Mouse (Mus musculus) urinary bladder, postnatal 14 days (tissue): ENCODE data around the gene Srxn1.

ENCODE experiments used
- DNase-seq: peaks from one replicate; pipeline ENCODE4 v3.0.0; 2021; ENCODE audit warnings: low spot score

Srxn1 gene

DNA sequence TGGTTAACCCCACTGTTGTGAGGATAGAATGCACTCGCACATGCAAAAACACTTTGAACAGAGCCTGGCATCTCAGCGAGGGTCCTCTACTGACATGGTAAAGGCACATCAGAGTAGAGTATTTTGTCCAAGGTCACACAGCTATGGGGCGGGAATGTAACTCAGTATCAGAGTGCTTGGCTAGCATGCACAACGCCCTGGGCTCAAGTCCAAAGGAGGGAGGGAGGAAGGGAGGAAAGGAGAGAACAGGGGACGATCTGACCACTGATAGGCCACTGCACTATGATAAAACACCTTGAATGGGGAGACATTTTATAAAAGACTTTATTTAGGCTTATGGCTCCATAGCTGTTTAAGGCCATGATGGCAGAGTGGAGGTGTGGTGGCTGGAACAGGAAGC, 15.7 kb upstream of the Srxn1 start:
- no peak for DNase-seq

DNA sequence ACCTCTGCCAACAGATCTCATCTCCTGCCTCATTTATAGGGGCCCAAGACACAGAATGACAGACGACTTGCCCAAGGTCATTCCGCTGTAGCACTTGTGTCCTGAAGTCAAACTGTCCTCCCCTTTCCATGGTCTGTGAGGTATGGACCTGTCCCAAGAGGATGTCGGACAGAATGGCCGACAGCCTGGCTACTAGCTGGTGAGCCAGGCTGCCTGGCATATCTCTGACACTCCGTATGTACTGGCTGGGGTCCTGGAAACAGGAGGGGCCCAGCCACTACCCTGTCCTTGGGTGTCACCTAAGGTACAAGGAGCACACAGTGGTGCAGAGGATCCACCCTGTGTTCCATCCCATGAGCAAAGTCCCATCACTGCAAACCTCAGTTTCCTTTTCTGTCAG, 14.8 kb upstream of the Srxn1 start:
- no peak for DNase-seq

DNA sequence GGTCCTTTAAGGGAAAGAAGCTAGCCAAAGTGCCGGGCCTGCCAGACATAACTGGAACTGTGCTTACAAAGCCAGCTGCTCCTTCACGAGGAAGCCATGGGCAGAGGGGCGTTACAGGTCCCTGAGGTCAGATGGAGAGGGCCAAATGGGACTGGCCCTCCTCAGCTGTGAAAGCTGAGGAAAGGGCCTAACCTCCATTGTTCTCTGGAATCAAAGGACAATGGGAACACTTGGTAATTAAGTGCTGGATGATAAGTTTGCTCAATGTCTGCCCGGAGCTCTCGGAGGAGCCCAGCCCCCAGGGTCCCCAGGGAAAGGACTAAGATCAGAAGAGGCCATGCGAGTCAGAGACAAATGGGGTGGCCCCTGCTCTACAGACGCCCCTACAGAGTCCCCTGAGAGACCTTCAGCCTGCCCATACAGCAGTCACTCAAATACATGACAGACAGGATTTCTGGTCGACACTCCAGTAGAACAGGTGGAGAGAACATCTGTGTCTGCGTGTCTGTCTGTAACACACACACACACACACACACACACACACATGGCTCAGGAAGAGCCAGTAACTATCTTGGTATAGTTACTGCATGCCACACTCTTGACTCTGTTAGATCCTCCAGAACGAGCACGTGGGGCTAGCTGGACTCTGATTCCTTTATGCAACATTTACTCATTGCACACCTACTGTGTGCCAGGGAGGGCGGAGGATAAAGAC, 13.8 kb upstream of the Srxn1 start:
- DNase-seq = no peak

DNA sequence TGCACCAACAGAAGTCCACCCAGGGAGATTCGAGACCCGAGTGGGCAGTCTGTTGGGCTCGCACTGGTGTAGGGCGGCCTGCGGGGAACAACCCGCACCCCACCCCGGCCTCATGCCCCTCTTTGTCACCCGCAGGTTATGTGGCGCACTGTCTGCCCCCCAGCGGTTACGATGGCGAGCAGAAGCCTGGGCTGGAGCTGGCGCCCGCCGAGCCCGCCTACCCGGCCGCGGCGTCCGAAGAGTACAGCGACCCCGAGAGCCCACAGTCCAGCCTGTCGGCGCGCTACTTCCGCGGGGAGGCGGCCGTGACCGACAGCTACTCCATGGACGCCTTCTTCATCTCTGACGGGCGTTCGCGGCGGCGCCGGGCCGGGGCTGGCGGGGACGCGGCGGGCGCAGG, 12.4 kb upstream of the Srxn1 start:
- DNase-seq = no peak

DNA sequence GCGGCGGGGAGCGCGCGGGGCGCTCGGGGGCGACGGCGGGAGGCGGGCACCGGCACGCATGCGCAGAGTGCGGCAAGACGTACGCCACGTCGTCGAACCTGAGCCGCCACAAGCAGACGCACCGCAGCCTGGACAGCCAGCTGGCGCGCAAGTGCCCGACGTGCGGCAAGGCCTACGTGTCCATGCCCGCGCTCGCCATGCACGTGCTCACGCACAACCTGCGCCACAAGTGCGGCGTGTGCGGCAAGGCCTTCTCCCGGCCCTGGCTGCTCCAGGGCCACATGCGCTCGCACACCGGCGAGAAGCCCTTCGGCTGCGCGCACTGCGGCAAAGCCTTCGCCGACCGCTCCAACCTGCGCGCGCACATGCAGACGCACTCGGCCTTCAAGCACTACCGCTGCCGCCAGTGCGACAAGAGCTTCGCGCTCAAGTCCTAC, 11.9 kb upstream of the Srxn1 start:
- no peak for DNase-seq

DNA sequence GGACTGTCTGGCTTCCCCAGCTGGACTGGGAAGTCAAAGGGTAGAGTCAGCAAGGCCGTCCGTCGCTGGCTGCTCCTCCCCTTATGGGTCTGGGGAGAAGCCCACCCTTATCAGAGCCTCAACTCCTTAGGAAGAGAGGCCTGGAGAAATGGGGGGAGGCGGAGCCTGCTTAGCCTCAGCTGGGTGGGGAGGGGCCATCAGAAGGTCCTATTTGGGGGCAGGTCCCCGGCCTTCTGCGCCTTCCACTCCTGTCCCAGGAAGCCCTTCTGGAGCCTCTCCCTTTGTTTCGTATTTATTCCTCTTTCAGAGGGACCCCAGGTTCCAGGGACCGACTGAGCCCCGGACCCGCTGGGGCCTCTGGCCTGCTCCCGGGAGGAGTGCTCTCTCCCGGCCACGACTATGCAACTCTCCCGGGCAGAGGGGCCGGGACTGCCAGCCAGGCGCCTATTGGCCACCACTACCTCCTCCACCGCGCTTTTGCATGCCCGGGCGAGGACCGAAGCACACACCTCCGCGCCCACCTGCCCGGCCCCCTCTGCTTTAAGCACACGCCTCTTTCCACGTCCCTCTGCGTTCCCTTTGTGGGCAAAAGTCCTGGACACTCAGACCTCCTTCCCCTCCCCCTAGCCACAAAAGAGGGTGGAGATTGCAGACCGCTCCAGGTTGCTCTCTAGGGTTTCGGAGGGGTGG, 10.3 kb upstream of the Srxn1 start:
- no peak for DNase-seq

DNA sequence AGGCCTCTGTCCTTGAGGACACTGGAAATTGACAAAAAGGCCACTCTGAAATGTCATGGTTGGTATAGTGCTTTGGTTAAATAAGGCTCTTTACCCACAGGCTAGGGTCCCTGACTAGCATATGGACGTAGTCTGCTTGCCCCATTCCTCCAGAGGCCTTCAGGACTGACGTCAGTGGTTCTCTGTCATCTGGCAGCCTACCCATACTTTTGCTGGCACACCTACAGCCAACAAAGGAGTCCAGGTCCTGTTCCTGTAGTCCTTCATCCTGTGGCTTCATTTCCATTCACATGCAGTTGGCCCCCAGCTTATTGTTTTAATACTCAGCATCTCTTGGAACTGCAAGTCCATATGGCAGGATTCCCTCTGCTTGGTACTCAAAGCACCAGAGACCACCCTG, 8.4 kb upstream of the Srxn1 start:
- no peak for DNase-seq

DNA sequence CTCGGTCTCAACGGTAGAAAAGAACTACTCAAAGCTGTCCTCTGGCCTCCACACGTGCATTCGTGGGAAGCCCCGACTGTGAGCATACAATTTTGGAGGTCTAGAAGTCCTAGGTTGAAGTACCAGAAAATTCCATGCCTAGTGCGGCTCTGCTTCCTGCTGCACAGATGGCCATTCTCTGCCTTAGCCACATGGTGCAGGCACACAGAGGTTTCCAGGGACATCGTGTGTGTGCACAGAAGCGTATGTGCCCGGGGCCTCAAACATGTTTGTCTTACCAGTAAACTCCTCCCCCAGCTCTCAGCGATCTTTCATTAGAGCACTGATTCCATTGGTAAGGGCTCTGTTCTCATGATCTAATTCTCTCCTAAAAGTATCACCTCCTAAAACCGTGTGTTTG, 7.4 kb upstream of the Srxn1 start:
- DNase-seq = no peak

DNA sequence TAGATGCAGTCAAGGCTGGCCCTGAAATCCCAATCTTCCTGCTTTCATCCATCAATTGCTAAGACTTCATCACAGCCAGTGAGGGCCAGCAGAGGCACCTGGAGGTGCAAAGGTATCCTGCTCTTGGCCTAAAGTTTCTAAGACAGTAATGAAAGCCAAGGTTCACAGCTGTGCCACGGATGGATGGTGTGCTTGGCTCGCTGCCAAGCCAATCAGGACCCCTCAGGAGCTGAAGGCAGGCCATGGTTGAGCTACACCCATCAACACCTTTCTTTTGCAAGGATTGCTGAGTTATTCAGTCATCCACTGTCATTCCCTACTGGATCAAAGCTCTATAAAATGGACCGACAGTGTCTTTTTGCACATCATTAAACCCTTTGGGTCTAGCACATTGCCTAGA, 5.8 kb upstream of the Srxn1 start:
- DNase-seq = no peak

DNA sequence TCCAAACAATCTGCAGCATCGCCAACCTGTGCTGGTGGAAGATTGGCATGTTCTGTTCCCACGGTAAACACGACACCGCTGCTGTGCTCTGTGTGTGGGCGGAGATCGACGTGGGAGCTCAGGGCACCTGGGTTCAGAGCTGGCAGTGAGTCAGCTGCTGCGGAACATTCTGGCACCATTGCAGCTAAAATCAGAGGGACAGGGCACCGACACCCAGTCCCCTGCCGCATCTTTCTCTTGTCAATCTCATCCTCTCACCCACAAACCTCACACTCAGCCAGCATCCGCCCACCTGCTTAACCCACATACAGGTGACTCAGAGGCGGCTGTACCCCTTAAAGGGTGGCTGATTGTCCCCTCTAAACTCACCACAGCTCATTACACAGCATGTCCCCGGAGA, 3.6 kb upstream of the Srxn1 start:
- DNase-seq = no peak

DNA sequence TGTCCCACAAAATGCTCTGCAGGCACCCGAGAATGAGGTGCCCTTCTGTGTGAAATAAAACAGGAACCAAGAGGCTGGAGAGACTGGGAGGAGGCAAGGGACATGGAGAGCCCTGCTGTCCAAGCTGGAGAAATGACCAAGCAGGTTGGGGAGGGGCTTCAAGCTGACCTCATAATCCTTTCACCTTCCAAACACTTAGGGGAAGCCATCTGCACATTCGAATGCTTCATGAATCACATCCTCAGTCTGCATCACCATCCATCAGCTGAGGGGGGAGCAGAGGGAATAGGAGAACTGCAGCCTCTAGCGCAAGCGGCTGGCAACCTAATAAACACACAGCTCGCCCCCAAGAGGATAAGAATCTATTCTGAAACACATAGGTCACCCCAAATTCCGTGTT, 2.9 kb upstream of the Srxn1 start:
- no peak for DNase-seq

DNA sequence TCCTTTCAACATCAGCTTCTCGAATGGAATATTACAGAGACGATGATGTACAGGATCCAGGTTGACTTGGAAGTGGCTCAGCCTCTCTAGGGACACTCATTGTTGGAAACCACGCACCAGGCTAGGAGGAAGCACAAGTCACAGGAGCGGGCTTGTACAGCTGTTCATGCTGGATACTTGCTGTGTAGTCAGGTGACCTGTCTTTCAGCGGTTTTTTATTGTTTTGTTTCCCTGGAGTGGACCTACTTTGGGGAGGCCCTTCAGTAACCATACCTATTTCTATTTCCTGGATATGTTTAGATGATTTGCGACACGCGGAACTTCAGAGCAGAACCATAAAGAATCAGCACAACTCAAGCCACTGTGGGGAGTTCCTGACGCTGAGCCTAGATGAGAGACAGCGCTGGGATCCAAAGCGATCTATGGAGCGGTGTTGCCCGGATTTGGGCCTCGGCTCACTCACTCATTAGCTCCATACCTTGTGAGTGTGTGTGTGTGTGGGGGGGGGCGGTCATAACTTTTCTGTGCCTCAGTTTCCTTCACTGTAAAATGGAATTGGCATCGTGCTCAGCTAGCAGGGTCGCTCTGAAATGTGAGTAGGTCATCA, 502 bp upstream of the Srxn1 start:
- no peak for DNase-seq

DNA sequence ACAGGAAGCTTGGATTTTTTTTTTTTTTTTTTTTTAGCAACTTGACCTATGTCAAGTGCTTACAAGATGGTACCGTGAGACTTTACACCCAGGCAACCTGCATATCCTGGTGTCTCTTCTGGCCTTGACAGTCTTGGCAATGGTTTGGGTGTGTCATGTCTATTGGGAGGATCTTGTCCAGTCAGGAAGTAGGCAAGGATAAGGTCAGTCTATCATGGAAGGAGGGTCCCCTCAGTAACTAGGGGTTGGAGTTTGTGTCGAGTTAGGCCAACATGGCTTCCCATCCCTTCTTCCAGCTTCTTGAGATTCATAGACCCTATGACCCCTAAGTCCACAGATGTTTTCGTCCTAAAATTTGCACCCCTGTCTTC, 894 bp downstream of the Srxn1 start:
- DNase-seq = no peak

DNA sequence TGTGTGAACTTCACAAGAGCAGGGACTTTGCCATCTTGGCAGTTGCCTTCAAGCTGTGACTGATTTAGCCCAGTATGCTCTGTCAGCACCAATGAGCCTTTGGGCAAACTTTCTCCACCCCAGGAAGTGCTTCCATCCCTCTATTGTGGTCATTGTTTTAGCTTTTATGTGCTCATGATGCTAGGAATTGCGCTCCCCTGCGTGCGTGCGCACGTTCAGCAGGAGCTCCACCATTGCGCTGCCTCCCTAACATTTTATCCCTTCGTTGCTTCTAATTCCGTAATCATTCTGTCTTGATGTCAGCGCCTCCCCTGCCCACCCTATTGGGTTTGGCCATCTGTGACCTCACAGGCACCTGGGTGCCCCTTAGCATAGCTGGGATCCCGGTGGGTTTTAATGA, 1.3 kb downstream of the Srxn1 start:
- DNase-seq = no peak

DNA sequence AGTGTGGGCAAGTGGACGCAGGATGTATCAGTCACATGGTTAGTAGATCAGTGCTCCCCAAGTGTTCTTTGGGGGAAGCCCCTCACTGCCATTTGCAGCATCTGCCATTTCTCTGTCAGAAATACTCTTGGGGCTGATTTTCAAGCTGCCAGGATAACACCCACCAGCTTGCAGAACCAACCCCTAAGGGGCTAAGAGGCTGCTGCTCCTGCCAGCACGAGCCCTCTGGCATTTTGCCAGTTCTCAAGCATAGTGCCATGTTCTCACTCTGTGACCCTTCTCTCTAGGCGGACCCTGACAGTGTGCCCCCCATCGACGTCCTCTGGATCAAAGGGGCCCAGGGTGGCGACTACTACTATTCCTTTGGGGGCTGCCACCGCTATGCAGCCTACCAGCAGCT, 3.4 kb downstream of the Srxn1 start:
- no peak for DNase-seq

DNA sequence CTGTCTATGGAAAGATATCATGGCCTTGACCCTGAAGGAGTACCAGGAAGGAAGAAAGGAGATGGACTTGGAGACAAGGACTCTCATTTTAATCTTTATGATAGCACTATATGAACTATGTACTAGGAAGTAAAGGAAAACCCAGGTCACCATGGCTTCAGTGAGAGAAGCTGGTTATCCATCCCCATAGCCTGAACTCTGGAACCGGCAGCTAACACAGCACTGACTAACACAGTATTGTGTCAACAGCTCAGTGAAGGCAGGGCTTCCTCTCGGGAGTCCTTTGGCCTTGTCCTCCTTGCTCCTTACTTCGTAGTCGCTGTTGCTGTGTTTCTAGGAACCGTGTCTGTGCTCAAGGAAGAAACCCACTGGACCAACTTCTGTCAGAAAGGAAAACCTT, 4.1 kb downstream of the Srxn1 start:
- no peak for DNase-seq

DNA sequence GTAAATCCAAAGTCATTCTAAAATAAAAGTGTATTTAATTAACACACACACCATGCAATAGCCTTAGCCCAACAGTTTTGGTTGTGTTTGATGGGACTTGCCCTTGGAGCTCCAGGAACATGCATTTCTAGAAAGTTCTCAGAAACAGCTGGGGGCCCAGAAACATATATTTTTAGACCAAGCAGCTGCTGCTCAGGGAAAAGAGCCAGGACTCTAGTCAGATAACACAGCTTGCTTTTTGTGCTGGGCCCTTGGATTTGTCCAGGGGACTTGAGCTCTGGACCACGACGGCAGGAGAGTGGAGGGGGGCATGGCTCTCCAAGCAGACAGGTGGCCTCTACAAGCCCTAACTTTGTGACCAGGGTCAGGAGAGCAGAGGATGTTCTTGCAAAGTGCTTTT, 6.0 kb downstream of the Srxn1 start:
- no peak for DNase-seq

DNA sequence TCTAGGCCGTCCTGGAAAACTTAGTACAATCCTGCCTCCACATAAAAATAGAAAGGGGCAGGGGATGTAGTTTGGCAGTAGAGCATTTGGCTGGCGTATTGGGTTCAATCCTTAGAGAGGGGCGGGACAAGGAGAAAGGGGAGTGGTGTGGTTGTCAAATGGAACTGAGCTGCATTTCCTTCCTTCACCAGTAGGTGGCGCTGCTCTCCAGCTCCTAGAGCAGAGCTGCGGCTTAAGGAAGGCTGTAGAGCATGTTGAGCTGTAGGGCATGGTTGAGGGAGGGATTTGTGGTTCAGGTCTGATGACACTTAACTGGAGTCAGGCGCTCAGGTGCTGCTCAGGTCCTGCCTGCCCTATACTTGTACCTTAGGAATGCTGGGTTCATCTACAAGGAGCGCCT, 6.6 kb downstream of the Srxn1 start:
- peak; percentile 90 for DNase-seq

DNA sequence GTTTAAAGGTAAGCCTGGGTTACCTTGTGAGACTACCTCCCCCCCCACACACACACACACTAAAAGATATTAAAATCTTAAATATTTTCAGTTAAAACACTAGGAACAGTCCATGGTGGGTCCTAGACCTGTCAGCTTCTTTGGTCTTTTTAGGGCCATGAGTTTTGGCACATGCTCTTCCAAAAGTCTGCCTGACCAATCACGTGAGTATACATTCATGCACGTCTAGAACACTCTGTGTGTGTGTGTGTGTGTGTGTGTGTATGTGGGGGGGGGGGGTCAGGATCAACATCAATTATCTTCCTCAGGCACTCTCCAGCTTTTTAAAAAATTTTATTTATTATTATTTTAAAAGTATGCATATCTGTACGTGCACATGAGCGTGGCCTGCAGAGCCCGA, 7.2 kb downstream of the Srxn1 start:
- DNase-seq = no peak

DNA sequence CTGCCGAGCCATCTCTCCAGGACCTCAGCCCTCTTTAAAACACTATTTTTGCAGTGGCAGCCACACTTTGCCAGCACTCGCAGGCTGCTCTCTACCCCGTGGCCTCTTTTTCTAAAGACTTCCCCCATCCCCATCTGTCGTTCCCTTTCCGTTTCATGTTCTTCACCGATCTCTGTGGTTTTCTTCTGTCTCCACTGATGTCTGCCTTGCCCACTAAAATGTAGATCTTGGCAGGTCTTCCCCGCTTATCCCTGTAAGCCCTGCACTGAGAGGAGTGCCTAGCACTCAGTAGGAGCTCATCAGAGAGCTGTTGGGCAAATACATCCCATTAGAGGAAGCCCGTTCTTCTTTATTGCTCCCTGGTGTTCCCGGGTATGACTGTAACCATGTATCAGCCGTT, 7.7 kb downstream of the Srxn1 start:
- DNase-seq = no peak

DNA sequence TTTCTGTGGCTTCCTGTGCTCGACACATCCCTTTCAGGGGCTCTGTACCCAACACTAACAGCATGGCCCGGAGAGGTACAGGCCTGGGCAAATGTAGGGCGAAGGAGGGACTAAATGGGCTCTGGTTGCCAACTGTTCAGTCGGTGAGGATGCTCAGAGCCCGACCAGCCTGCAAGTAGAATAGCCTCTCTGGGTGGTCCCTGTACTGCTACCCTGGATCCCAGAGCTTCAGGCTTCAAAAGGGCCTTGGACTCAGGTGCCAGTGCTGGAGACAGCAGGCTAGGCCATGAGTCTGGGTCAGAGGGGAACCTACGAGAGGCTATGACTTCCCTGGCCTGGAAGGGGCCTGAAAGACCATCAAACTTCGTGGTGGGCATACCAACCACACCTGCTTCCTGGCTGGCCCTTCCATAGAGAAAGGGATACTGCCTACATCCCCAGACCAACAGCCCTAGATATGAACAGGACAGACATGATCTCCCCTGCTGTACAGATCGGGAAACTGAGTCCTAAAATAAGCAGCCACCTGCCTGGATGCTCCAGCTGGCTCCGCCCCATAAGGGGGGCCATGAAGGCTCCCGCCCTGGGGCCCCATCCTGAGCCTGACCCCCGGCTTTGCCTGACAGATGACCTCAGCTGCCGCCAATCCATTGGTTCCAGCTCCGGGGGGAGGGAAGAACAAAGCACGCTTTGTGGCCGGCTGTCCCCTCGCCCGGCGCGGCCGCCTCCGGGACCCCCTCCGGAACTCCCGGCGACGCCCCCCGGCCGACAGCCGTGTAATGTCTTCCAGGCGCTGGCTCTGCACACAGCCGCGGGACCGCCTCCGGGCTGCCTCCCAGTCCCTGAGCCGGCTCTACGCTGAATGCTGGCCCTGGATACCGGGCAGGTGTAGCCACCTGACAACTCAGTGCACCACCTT, 9.0 kb downstream of the Srxn1 start:
- no peak for DNase-seq

DNA sequence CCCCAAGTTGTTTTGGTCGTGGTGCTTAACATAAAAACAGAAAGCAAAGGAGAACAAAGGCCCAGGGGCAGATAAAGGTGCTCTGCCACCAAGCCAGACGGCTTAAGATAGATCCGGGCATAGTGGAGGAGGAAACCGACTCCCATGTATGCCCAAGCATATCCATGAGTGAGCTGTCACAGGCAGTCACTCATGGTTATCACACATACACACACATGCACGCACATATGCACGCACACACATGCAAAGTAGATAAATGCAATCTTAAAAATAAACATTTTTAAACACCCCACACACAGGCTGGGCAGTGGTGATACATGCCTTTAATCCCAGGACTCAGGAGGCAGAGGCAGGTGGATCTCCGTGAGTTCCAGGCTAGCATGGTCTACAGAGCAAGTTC, 12.4 kb downstream of the Srxn1 start:
- no peak for DNase-seq
